Mouse (Mus musculus) limb, embryonic 15.5 days (tissue): ENCODE measurements around the gene Cux1. TPM values are rescaled to one million over a fixed set of nuclear protein-coding genes. Genes with fewer than 3 reads are reported as not detected.

ENCODE experiments used
- ATAC-seq: fragments of 200-750 bp; cut with Nextera tagmentation; 2 replicates; pipeline ENCODE4 v1.8.0; 2017; ENCODE audit warnings: low read depth, moderate TSS enrichment; ENCODE audit not compliant: insufficient number of reproducible peaks, low FRiP score, low TSS enrichment
- H3K27ac ChIP-seq: fragments of 300-500 bp; sonication (generic); 2 replicates; pipeline ENCODE4 v1.5.1; 2015; ENCODE audit warnings: moderate library complexity, mild to moderate bottlenecking, inconsistent platforms
- H3K27me3 ChIP-seq: fragments of 300-500 bp; sonication (generic); 2 replicates; pipeline ENCODE4 v1.6.1; 2015; ENCODE audit warnings: inconsistent platforms
- H3K36me3 ChIP-seq: fragments of 300-500 bp; sonication (generic); 2 replicates; pipeline ENCODE4 v1.6.1; 2015; ENCODE audit warnings: inconsistent platforms
- H3K4me1 ChIP-seq: fragments of 300-500 bp; sonication (generic); 2 replicates; pipeline ENCODE4 v1.6.1; 2015; ENCODE audit warnings: inconsistent platforms
- H3K4me2 ChIP-seq: fragments of 300-500 bp; sonication (generic); 2 replicates; pipeline ENCODE4 v1.6.1; 2015; ENCODE audit warnings: mild to moderate bottlenecking, inconsistent platforms
- H3K4me3 ChIP-seq: fragments of 300-500 bp; sonication (generic); 2 replicates; pipeline ENCODE4 v1.5.1; 2015; ENCODE audit warnings: mild to moderate bottlenecking, inconsistent platforms
- H3K9ac ChIP-seq: fragments of 300-500 bp; sonication (generic); 2 replicates; pipeline ENCODE4 v1.6.1; 2015; ENCODE audit warnings: inconsistent platforms
- H3K9me3 ChIP-seq: fragments of 300-500 bp; sonication (generic); 2 replicates; pipeline ENCODE4 v1.6.1; 2016; ENCODE audit warnings: inconsistent platforms
- WGBS: fragments of 180-500 bp; shearing (Covaris S2); methylation state at CpG from one replicate; pipeline ENCODE4 v1.1.7; 2015; 5-methylcytosine and 5-hydroxymethylcytosine counted together
- polyA plus RNA-seq: library from polyadenylated mRNA; unstranded; fragments of >200 nt; fragmentation: Nextera tagmentation; extraction: Ambion mirVana; gene quantifications from 2 replicates; pipeline ENCODE4 v1.2.1, GENCODE M21; 2015

The Cux1 gene
- polyA plus RNA-seq: 76.4 and 80.1 TPM in 2 replicates

- Histone ChIP-seq H3K27ac (peak within 1 kb of the TSS; percentile 89), H3K9ac (peak within 1 kb of the TSS; percentile 83), H3K27me3 (peaks cover 37% of the 10 kb centered on the region), H3K4me3 (peak within 1 kb of the TSS; percentile 95), H3K4me1 (peaks cover 35% of the 10 kb centered on the region), H3K4me2 (peak within 1 kb of the TSS; percentile 100), H3K36me3 (no peaks in the 10 kb centered on the region), H3K9me3 (no peaks in the 10 kb centered on the region)
- WGBS: under 1% methylated on average over 69 of the region's 103 CpGs
- ATAC-seq: peak; percentile 86
Measured at GRCm38 (mm10) chr5:136567176-136568025, at the start of gene Cux1. TSS of gene Cux1 (minus strand) at chr5:136567490.

- Histone ChIP-seq H3K4me3 (no peak overlapping the region), H3K27ac (no peak overlapping the region), H3K36me3 (no peaks in the 10 kb centered on the region), H3K9me3 (no peaks in the 10 kb centered on the region), H3K4me1 (no peaks in the 10 kb centered on the region), H3K4me2 (no peak overlapping the region), H3K27me3 (peaks cover 2% of the 10 kb centered on the region; the same call in 1 of the 2 replicates), H3K9ac (no peak overlapping the region)
- 0 out of 2 replicates have a peak, but pooled peaks have one; percentile 61 for ATAC-seq
- 78% methylated on average over 1 of the region's 1 CpGs for WGBS
Measured at GRCm38 (mm10) chr5:136612391-136612790, 45.1 kb upstream of the Cux1 start.

- 35% methylated on average over 6 of the region's 6 CpGs for WGBS
- Histone ChIP-seq H3K9me3 (no peaks in the 10 kb centered on the region), H3K36me3 (no peaks in the 10 kb centered on the region), H3K27me3 (no peaks in the 10 kb centered on the region), H3K4me1 (no peaks in the 10 kb centered on the region), H3K4me3 (no peak overlapping the region), H3K9ac (no peak overlapping the region), H3K4me2 (no peak overlapping the region), H3K27ac (no peak overlapping the region)
- no peak for ATAC-seq
Measured at GRCm38 (mm10) chr5:136608814-136609434, 41.6 kb upstream of the Cux1 start.

- Histone ChIP-seq H3K9me3 (no peaks in the 10 kb centered on the region), H3K27ac (no peak overlapping the region), H3K4me2 (no peak overlapping the region), H3K9ac (no peak overlapping the region), H3K36me3 (no peaks in the 10 kb centered on the region), H3K4me1 (no peaks in the 10 kb centered on the region), H3K27me3 (no peaks in the 10 kb centered on the region), H3K4me3 (no peak overlapping the region)
- no peak for ATAC-seq
- WGBS: 77% methylated on average over 11 of the region's 11 CpGs
Measured at GRCm38 (mm10) chr5:136605144-136605543, 37.9 kb upstream of the Cux1 start.

GRCm38 (mm10) chr5:136603176-136603964 is 36.1 kb upstream of the Cux1 start:
- ATAC-seq: no peak

GRCm38 (mm10) chr5:136600511-136600910 is 33.2 kb upstream of the Cux1 start:
- no peak overlapping the region for H3K4me3 ChIP-seq
- no peak for ATAC-seq
- WGBS: 66% methylated on average over 5 of the region's 5 CpGs

More at GRCm38 (mm10) chr5:136603176-136603964, 36.1 kb upstream of the Cux1 start:
- no peak overlapping the region for H3K9ac ChIP-seq
- peaks cover 5% of the 10 kb centered on the region; the same call in 1 of the 2 replicates for H3K27me3 ChIP-seq
- WGBS: 62% methylated on average over 13 of the region's 13 CpGs
- H3K27ac ChIP-seq: no peak overlapping the region
- no peaks in the 10 kb centered on the region for H3K4me1 ChIP-seq
- H3K4me2 ChIP-seq: no peak overlapping the region
- no peak overlapping the region for H3K4me3 ChIP-seq
- no peaks in the 10 kb centered on the region for H3K9me3 ChIP-seq
- H3K36me3 ChIP-seq: no peaks in the 10 kb centered on the region

GRCm38 (mm10) chr5:136594896-136595540 is 27.7 kb upstream of the Cux1 start:
- 43% methylated on average over 8 of the region's 8 CpGs for WGBS
- Histone ChIP-seq H3K9me3 (no peaks in the 10 kb centered on the region), H3K4me2 (no peak overlapping the region), H3K27ac (no peak overlapping the region; the same call in 1 of the 2 replicates), H3K4me3 (no peak overlapping the region), H3K9ac (no peak overlapping the region), H3K4me1 (no peaks in the 10 kb centered on the region), H3K27me3 (peaks cover 5% of the 10 kb centered on the region; the same call in 1 of the 2 replicates), H3K36me3 (no peaks in the 10 kb centered on the region)
- no peak for ATAC-seq

More at GRCm38 (mm10) chr5:136600511-136600910, 33.2 kb upstream of the Cux1 start:
- no peak overlapping the region for H3K9ac ChIP-seq
- peaks cover 5% of the 10 kb centered on the region; the same call in 1 of the 2 replicates for H3K27me3 ChIP-seq
- no peaks in the 10 kb centered on the region for H3K4me1 ChIP-seq
- H3K27ac ChIP-seq: no peak overlapping the region
- no peak overlapping the region for H3K4me2 ChIP-seq
- H3K36me3 ChIP-seq: no peaks in the 10 kb centered on the region
- H3K9me3 ChIP-seq: no peaks in the 10 kb centered on the region

- Histone ChIP-seq H3K4me1 (no peaks in the 10 kb centered on the region), H3K4me2 (no peak overlapping the region), H3K27ac (no peak overlapping the region), H3K4me3 (no peak overlapping the region), H3K9ac (no peak overlapping the region), H3K27me3 (no peaks in the 10 kb centered on the region), H3K36me3 (no peaks in the 10 kb centered on the region), H3K9me3 (no peaks in the 10 kb centered on the region)
- 69% methylated on average over 8 of the region's 8 CpGs for WGBS
- ATAC-seq: no peak
Measured at GRCm38 (mm10) chr5:136591816-136592499, 24.7 kb upstream of the Cux1 start.

- no peaks in the 10 kb centered on the region for H3K4me1 ChIP-seq
- H3K27me3 ChIP-seq: no peaks in the 10 kb centered on the region
- WGBS: 61% methylated on average over 2 of the region's 2 CpGs
- H3K4me2 ChIP-seq: no peak overlapping the region
- no peak overlapping the region for H3K9ac ChIP-seq
- H3K4me3 ChIP-seq: no peak overlapping the region
- no peak for ATAC-seq
- no peaks in the 10 kb centered on the region for H3K9me3 ChIP-seq
- no peaks in the 10 kb centered on the region for H3K36me3 ChIP-seq
- H3K27ac ChIP-seq: no peak overlapping the region
Measured at GRCm38 (mm10) chr5:136589002-136589401, 21.7 kb upstream of the Cux1 start.

- no peak for ATAC-seq
- Histone ChIP-seq H3K4me1 (no peaks in the 10 kb centered on the region), H3K27ac (no peak overlapping the region), H3K4me3 (no peak overlapping the region), H3K4me2 (no peak overlapping the region), H3K9ac (no peak overlapping the region), H3K36me3 (no peaks in the 10 kb centered on the region), H3K9me3 (no peaks in the 10 kb centered on the region), H3K27me3 (no peaks in the 10 kb centered on the region)
- WGBS: 58% methylated on average over 3 of the region's 3 CpGs
Measured at GRCm38 (mm10) chr5:136588471-136588870, 21.2 kb upstream of the Cux1 start.
